Mouse (Mus musculus) embryonic facial prominence, embryonic 13.5 days (tissue): ENCODE data around the gene Calcrl. TPM values are rescaled to one million over a fixed set of nuclear protein-coding genes. Genes with fewer than 3 reads are reported as not detected.

Source experiments
- ATAC-seq: fragments of 200-750 bp; cut with Nextera tagmentation; 2 replicates; pipeline ENCODE4 v1.8.0; 2017; ENCODE audit warnings: low read depth; ENCODE audit not compliant: insufficient number of reproducible peaks, insufficient read depth, low FRiP score, low TSS enrichment
- H3K27ac ChIP-seq: fragments of 300-500 bp; sonication (generic); 2 replicates; pipeline ENCODE4 v1.5.1; 2015; ENCODE audit warnings: moderate library complexity, mild to moderate bottlenecking, inconsistent platforms
- H3K27me3 ChIP-seq: fragments of 300-500 bp; sonication (generic); 2 replicates; pipeline ENCODE4 v1.6.1; 2015; ENCODE audit warnings: mild to moderate bottlenecking, inconsistent platforms
- H3K36me3 ChIP-seq: fragments of 300-500 bp; sonication (generic); 2 replicates; pipeline ENCODE4 v1.6.1; 2015; ENCODE audit warnings: mild to moderate bottlenecking, inconsistent platforms
- H3K4me1 ChIP-seq: fragments of 300-500 bp; sonication (generic); 2 replicates; pipeline ENCODE4 v1.6.1; 2015; ENCODE audit warnings: inconsistent platforms
- H3K4me2 ChIP-seq: fragments of 300-500 bp; sonication (generic); 2 replicates; pipeline ENCODE4 v1.6.1; 2015; ENCODE audit warnings: moderate library complexity, mild to moderate bottlenecking, inconsistent platforms
- H3K4me3 ChIP-seq: fragments of 300-500 bp; sonication (generic); 2 replicates; pipeline ENCODE4 v1.5.1; 2015; ENCODE audit warnings: mild to moderate bottlenecking, inconsistent platforms
- H3K9ac ChIP-seq: fragments of 300-500 bp; sonication (generic); 2 replicates; pipeline ENCODE4 v1.6.1; 2015; ENCODE audit warnings: mild to moderate bottlenecking, inconsistent platforms
- H3K9me3 ChIP-seq: fragments of 300-500 bp; sonication (generic); 2 replicates; pipeline ENCODE4 v1.6.1; 2016; ENCODE audit warnings: inconsistent platforms
- WGBS: fragments of 180-500 bp; shearing (Covaris S2); methylation state at CpG from one replicate; pipeline ENCODE4 v1.1.7; 2015; ENCODE audit warnings: mixed read lengths; 5-methylcytosine and 5-hydroxymethylcytosine counted together
- polyA plus RNA-seq: library from polyadenylated mRNA; unstranded; fragments of >200 nt; fragmentation: Nextera tagmentation; extraction: Ambion mirVana; gene quantifications from 2 replicates; pipeline ENCODE4 v1.2.1, GENCODE M21; 2015

Gene Calcrl
- polyA plus RNA-seq, 1 experiment from 2014 or later, result 14.7 TPM

DNA sequence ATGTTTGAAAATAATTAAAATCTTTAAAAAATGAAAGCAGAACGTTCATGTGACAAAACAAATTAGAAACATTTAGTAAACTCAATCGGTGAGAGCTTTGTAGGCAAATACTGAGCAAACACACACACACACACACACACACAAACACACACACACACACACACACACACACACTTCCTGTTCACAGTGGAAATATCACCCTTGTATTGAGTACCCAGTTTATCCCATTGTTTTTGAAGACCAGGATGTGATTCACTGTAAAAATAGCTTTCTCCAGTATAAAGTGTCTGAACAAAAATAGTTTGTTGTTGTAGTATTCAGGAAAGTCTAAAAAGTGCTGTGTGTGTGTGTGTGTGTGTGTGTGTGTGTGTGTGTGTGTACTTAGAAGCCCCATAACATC is 130.1 kb downstream of the Calcrl start:
- Histone ChIP-seq H3K27ac (no peak overlapping the region), H3K9me3 (no peaks in the 10 kb centered on the region), H3K4me2 (no peak overlapping the region), H3K4me3 (no peak overlapping the region), H3K36me3 (no peaks in the 10 kb centered on the region), H3K4me1 (no peaks in the 10 kb centered on the region), H3K9ac (no peak overlapping the region), H3K27me3 (no peaks in the 10 kb centered on the region)
- 74% methylated on average over 2 of the region's 2 CpGs for WGBS
- no peak for ATAC-seq

DNA sequence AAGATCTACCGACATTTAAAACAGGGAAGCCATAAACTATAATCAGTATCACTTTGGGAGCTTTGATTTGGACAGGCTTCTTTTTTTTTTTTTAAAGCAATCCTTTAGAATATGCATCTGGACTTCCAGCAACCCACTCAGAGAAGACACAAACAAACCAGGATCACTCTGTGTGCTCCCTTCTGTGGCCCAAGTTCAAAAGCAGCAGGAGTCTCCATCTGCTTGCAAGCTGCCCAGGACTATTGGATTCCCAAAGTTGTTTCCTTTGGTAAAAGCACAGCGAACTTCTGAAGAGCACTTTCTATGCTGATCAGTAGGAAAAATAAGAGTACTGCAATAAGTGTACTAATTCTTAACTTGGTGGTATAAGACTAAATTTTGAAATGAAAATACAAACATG is 130.6 kb downstream of the Calcrl start:
- no peak overlapping the region for H3K4me3 ChIP-seq
- H3K9me3 ChIP-seq, result no peaks in the 10 kb centered on the region
- 46% methylated on average over 2 of the region's 2 CpGs for WGBS
- H3K27ac ChIP-seq, result no peak overlapping the region
- no peaks in the 10 kb centered on the region for H3K36me3 ChIP-seq
- H3K4me2 ChIP-seq, result no peak overlapping the region
- ATAC-seq, result no peak
- no peaks in the 10 kb centered on the region for H3K4me1 ChIP-seq
- no peaks in the 10 kb centered on the region for H3K27me3 ChIP-seq
- H3K9ac ChIP-seq, result no peak overlapping the region

DNA sequence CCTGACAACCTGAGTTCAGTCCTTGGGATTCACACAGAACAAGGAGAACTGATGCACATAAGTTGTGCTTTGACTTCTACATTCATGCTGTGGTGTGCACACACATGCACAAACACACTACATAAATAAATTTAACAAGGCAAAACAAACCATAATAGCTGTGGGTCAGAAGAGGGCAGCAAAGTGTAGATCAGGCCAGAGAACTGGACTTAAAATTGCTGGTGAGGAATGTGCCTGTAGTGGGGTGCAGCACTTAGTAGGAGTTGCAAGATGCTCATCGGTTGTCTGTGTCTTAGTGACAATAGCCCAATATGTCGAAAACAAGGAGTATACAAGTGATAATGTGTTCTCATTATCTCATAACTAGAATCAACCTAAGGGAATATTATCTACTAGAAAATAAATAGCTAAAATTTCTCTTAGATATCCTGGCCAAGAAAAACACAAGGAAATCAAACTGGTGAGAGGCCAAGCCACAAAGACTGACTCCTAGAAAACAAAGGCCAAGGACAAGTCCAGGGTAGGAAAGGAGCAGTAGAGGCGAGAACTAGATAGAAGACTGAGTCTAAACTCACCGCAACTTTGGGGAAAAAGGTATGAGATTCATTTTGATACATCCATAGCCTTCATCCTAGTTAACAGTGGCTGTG is 132.7 kb downstream of the Calcrl start:
- Histone ChIP-seq H3K4me1 (no peaks in the 10 kb centered on the region), H3K9me3 (no peaks in the 10 kb centered on the region), H3K36me3 (no peaks in the 10 kb centered on the region), H3K27ac (no peak overlapping the region), H3K4me3 (no peak overlapping the region), H3K27me3 (no peaks in the 10 kb centered on the region), H3K9ac (no peak overlapping the region), H3K4me2 (no peak overlapping the region)
- no peak for ATAC-seq
- 91% methylated on average over 4 of the region's 4 CpGs for WGBS

DNA sequence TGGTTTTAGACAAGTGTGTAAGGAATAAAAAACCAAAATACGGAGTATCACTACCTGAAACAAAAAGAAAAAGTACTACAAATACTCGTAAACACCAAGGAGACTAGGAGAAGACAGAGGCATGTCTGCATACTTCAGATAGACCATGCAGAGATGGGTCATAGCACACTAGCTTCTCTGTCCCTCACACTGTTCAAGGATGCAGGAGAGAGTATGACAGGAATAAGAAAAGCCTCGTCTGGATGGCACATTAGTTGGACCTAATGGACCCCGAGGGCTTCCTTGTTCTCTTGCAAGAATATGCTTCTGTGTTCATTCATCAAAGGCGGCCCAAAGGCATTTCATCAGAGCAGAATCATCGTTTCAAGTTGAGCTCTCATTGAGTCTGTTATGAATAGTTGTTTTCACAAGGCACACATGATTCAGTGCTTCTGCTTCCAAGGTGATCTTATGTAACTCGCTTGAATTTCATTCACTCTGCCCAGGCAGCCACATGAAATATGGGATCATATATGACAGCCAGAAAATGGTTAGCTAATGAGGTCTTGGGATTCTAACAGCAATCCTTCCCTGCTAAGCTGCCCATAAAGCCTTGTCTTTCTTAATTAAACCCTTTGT is 136.2 kb downstream of the Calcrl start:
- ATAC-seq, result no peak
- Histone ChIP-seq H3K27me3 (no peaks in the 10 kb centered on the region), H3K4me2 (no peak overlapping the region), H3K4me3 (no peak overlapping the region), H3K27ac (no peak overlapping the region), H3K4me1 (no peaks in the 10 kb centered on the region), H3K36me3 (no peaks in the 10 kb centered on the region), H3K9me3 (no peaks in the 10 kb centered on the region), H3K9ac (no peak overlapping the region)
- WGBS, result 55% methylated on average over 7 of the region's 7 CpGs

Other genes with a start within 250 kb of the Calcrl start
- gene Tfpi, start 51.4 kb upstream of the Calcrl start, polyA plus RNA-seq, result 20.4 and 27.3 TPM in 2 replicates
- gene Ctnnd1, start 225.4 kb upstream of the Calcrl start, polyA plus RNA-seq, result 43.8 and 49.6 TPM in 2 replicates
- 0.36 and 0.41 TPM in 2 replicates for gene Btbd18, start 233.7 kb upstream of the Calcrl start, polyA plus RNA-seq
- 292 and 345 TPM in 2 replicates for gene Selenoh, start 245.4 kb upstream of the Calcrl start, polyA plus RNA-seq